Mouse (Mus musculus): ENCODE results near the gene Fbh1. TPM values are rescaled to one million over a fixed set of nuclear protein-coding genes. Genes with fewer than 3 reads are reported as not detected.

Fbh1 gene
- total RNA-seq (2022) = 10 to 100 TPM; 68.9 to 94.6 (median 72.0) TPM

- DNase-seq (ENCODE audit: low spot score in 2 of 2) = peak; percentile 99 to 100
Observed at GRCm38 (mm10) chr2:11777091-11778068, at the start of gene Fbh1, which contains the start of gene Ankrd16. Gene Fbh1 (minus strand): TSS chr2:11777582. Gene Ankrd16 (plus strand): TSS chr2:11777876.

GRCm38 (mm10) chr2:11801299-11801930 is 24.0 kb upstream of the Fbh1 start:
- DNase-seq (ENCODE audit: low spot score in 2 of 2) = no peak

- no peak for DNase-seq (ENCODE audit: low spot score in 2 of 2)
Observed at GRCm38 (mm10) chr2:11797930-11798364, 20.6 kb upstream of the Fbh1 start.

- DNase-seq (ENCODE audit: low spot score in 2 of 2) = no peak
Observed at GRCm38 (mm10) chr2:11794668-11795067, 17.3 kb upstream of the Fbh1 start.

GRCm38 (mm10) chr2:11784159-11784558 is 6.8 kb upstream of the Fbh1 start:
- DNase-seq (ENCODE audit: low spot score in 2 of 2) = no peak

- peak; percentile 75 to 80 for DNase-seq (ENCODE audit: low spot score in 2 of 2)
Observed at GRCm38 (mm10) chr2:11778087-11778823, 873 bp upstream of the Fbh1 start.

GRCm38 (mm10) chr2:11776415-11776814 is 967 bp downstream of the Fbh1 start:
- DNase-seq (ENCODE audit: low spot score in 2 of 2) = no peak

- no peak for DNase-seq (ENCODE audit: low spot score in 2 of 2)
Observed at GRCm38 (mm10) chr2:11775121-11775520, 2.3 kb downstream of the Fbh1 start.

GRCm38 (mm10) chr2:11774426-11774825 is 3.0 kb downstream of the Fbh1 start:
- DNase-seq (ENCODE audit: low spot score in 2 of 2) = no peak

- DNase-seq (ENCODE audit: low spot score in 2 of 2) = no peak
Observed at GRCm38 (mm10) chr2:11772401-11772800, 5.0 kb downstream of the Fbh1 start.

- no peak for DNase-seq (ENCODE audit: low spot score in 2 of 2)
Observed at GRCm38 (mm10) chr2:11771701-11772100, 5.7 kb downstream of the Fbh1 start.

- no peak for DNase-seq (ENCODE audit: low spot score in 2 of 2)
Observed at GRCm38 (mm10) chr2:11767161-11767545, 10.2 kb downstream of the Fbh1 start.

GRCm38 (mm10) chr2:11766485-11767160 is 10.8 kb downstream of the Fbh1 start:
- no peak for DNase-seq (ENCODE audit: low spot score in 2 of 2)

- peak; percentile 60 to 66 for DNase-seq (ENCODE audit: low spot score in 2 of 2)
Observed at GRCm38 (mm10) chr2:11765694-11766093, 11.7 kb downstream of the Fbh1 start.

GRCm38 (mm10) chr2:11762541-11762940 is 14.8 kb downstream of the Fbh1 start:
- no peak for DNase-seq (ENCODE audit: low spot score in 2 of 2)

- no peak for DNase-seq (ENCODE audit: low spot score in 2 of 2)
Observed at GRCm38 (mm10) chr2:11739516-11740051, 37.8 kb downstream of the Fbh1 start.

GRCm38 (mm10) chr2:11738794-11739193 is 38.6 kb downstream of the Fbh1 start:
- DNase-seq (ENCODE audit: low spot score in 2 of 2) = no peak

- DNase-seq (ENCODE audit: low spot score in 2 of 2) = no peak
Observed at GRCm38 (mm10) chr2:11735853-11736252, 41.5 kb downstream of the Fbh1 start.

- no peak for DNase-seq (ENCODE audit: low spot score in 2 of 2)
Observed at GRCm38 (mm10) chr2:11732978-11733377, 44.4 kb downstream of the Fbh1 start.

GRCm38 (mm10) chr2:11729091-11729490 is 48.3 kb downstream of the Fbh1 start:
- DNase-seq (ENCODE audit: low spot score in 2 of 2) = no peak

GRCm38 (mm10) chr2:11727574-11727973 is 49.8 kb downstream of the Fbh1 start:
- no peak for DNase-seq (ENCODE audit: low spot score in 2 of 2)

Measured in layer of hippocampus, adult 8-10 months (tissue).